Mouse (Mus musculus) hematopoietic stem cell, adult 5-6 weeks (primary cell): ENCODE measurements around the gene Ppif. TPM values are rescaled to one million over a fixed set of nuclear protein-coding genes. Genes with fewer than 3 reads are reported as not detected.

Experiments
- ATAC-seq, 2 experiments: fragments of 125-278 bp in 1 of 2; replicated peaks in 1 of 2; 2 replicates each; pipeline ENCODE4 v1.8.0; 2016 to 2017; ENCODE audit warnings: inconsistent platforms in 2 of 2, mild to moderate bottlenecking in 2 of 2, moderate number of reproducible peaks in 2 of 2, low read depth in 1 of 2, moderate TSS enrichment in 1 of 2; ENCODE audit not compliant: low FRiP score in 2 of 2, poor library complexity in 2 of 2, severe bottlenecking in 2 of 2, insufficient read depth in 1 of 2, low TSS enrichment in 1 of 2
- total RNA-seq: library from RNA; stranded (forward); fragments of 172-1452, 232-1000 nt; gene quantifications from 2 replicates; pipeline ENCODE4 v1.2.3, GENCODE M21; 2017

The Ppif gene
- 29.5 and 40.3 TPM in 2 replicates for total RNA-seq

GRCm38 (mm10) chr14:25693888-25694568 is at the start of gene Ppif:
Gene Ppif (plus strand): TSS chr14:25694154.
- ATAC-seq: peak; percentile 79 to 81

- ATAC-seq: peak; percentile 8 to 9; a peak in 1 of 4 replicates
Observed at GRCm38 (mm10) chr14:25645717-25646116, 48.2 kb upstream of the Ppif start.

GRCm38 (mm10) chr14:25646161-25646621 is 47.8 kb upstream of the Ppif start:
- peak; percentile 65 to 70 for ATAC-seq

- no peak for ATAC-seq
Observed at GRCm38 (mm10) chr14:25651131-25651530, 42.8 kb upstream of the Ppif start.

- ATAC-seq: no peak
Observed at GRCm38 (mm10) chr14:25651905-25652304, 42.0 kb upstream of the Ppif start.

- ATAC-seq: no peak
Observed at GRCm38 (mm10) chr14:25654401-25655197, 39.4 kb upstream of the Ppif start.

GRCm38 (mm10) chr14:25660661-25661060 is 33.3 kb upstream of the Ppif start:
- ATAC-seq: no peak

- ATAC-seq: no peak
Observed at GRCm38 (mm10) chr14:25661185-25661920, 32.6 kb upstream of the Ppif start.

- ATAC-seq: no peak
Observed at GRCm38 (mm10) chr14:25663649-25664309, 30.2 kb upstream of the Ppif start.

GRCm38 (mm10) chr14:25664310-25664695 is 29.7 kb upstream of the Ppif start:
- ATAC-seq: no peak

- ATAC-seq: no peak
Observed at GRCm38 (mm10) chr14:25665314-25665970, 28.5 kb upstream of the Ppif start.

GRCm38 (mm10) chr14:25666668-25667376 is 27.1 kb upstream of the Ppif start:
- ATAC-seq: no peak

- no peak for ATAC-seq
Observed at GRCm38 (mm10) chr14:25667587-25667986, 26.4 kb upstream of the Ppif start.

- ATAC-seq: no peak
Observed at GRCm38 (mm10) chr14:25679625-25680024, 14.3 kb upstream of the Ppif start.

GRCm38 (mm10) chr14:25682020-25682419 is 11.9 kb upstream of the Ppif start:
- ATAC-seq: no peak

GRCm38 (mm10) chr14:25686216-25686945 is 7.6 kb upstream of the Ppif start:
- ATAC-seq: no peak
